Mouse (Mus musculus) embryonic fibroblast, embryonic 13.5 days (primary cell): ENCODE data around the gene Ipp. TPM values are rescaled to one million over a fixed set of nuclear protein-coding genes. Genes with fewer than 3 reads are reported as not detected.

ENCODE experiments used
- H3K27ac ChIP-seq: 2 replicates; pipeline ENCODE4 v1.5.1; 2012; ENCODE audit warnings: low read length, control low read depth, inconsistent platforms; ENCODE audit not compliant: insufficient read depth
- H3K4me1 ChIP-seq: 2 replicates; pipeline ENCODE4 v1.6.1; 2011; ENCODE audit warnings: low read length; ENCODE audit not compliant: control insufficient read depth, insufficient read depth
- H3K4me3 ChIP-seq: 2 replicates; pipeline ENCODE4 v1.5.1; 2011; ENCODE audit warnings: mild to moderate bottlenecking, control low read depth, low read length; ENCODE audit not compliant: insufficient read depth
- CTCF ChIP-seq: IDR thresholded peaks from 2 replicates; pipeline ENCODE4 v1.5.1; 2011; ENCODE audit warnings: mild to moderate bottlenecking, control low read depth, low read length, moderate library complexity, borderline replicate concordance; ENCODE audit not compliant: insufficient read depth
- POLR2A ChIP-seq: IDR thresholded peaks from 2 replicates; pipeline ENCODE4 v1.6.1; 2011; ENCODE audit warnings: low read depth, mild to moderate bottlenecking, control low read depth, low read length, moderate library complexity
- polyA plus RNA-seq: library from polyadenylated mRNA; stranded (reverse); fragments of >200 nt; gene quantifications from 2 replicates; pipeline ENCODE4 v1.2.4, GENCODE M21; 2011; ENCODE audit warnings: low read depth; ENCODE audit not compliant: missing spikeins, insufficient read length

The Ipp gene
- 9.1 and 9.3 TPM in 2 replicates for polyA plus RNA-seq

GRCm38 (mm10) chr4:116507425-116508218 lies at the start of gene Ipp:
Ipp (plus strand) TSS chr4:116507549.
- H3K27ac ChIP-seq: peak within 1 kb of the TSS; percentile 35
- TF ChIP-seq POLR2A (peak; percentile 94), CTCF (peak; percentile 21; the same call in 1 of the 2 replicates)
- peak within 1 kb of the TSS; percentile 51 for H3K4me3 ChIP-seq
- H3K4me1 ChIP-seq: no peaks in the 10 kb centered on the region

GRCm38 (mm10) chr4:116461943-116462342 lies 45.4 kb upstream of the Ipp start:
- Histone ChIP-seq H3K27ac (no peak overlapping the region), H3K4me1 (peaks cover 5% of the 10 kb centered on the region), H3K4me3 (no peak overlapping the region)
- TF ChIP-seq CTCF (no peak), POLR2A (no peak)

GRCm38 (mm10) chr4:116463231-116464125 lies 43.9 kb upstream of the Ipp start:
- peak overlapping the region; percentile 91 for H3K4me3 ChIP-seq
- peak overlapping the region; percentile 94 for H3K27ac ChIP-seq
- no peak for TF ChIP-seq POLR2A
- no peak for TF ChIP-seq CTCF
- peaks cover 5% of the 10 kb centered on the region for H3K4me1 ChIP-seq

- TF ChIP-seq CTCF (no peak), POLR2A (peak; percentile 48)
- Histone ChIP-seq H3K4me1 (peaks cover 5% of the 10 kb centered on the region), H3K27ac (peak within 1 kb of the TSS; percentile 94), H3K4me3 (peak within 1 kb of the TSS; percentile 91)
These were observed 43.0 kb upstream of the Ipp start, which contains the start of gene Mast2 for GRCm38 (mm10) chr4:116464126-116464981. Mast2 (minus strand) TSS chr4:116464183.

- Histone ChIP-seq H3K4me3 (no peak overlapping the region), H3K4me1 (no peaks in the 10 kb centered on the region), H3K27ac (no peak overlapping the region)
- TF ChIP-seq CTCF: no peak
- TF ChIP-seq POLR2A: no peak
These were observed 26.0 kb upstream of the Ipp start for GRCm38 (mm10) chr4:116481322-116481721.

GRCm38 (mm10) chr4:116483476-116483875 lies 23.9 kb upstream of the Ipp start:
- no peak overlapping the region for H3K27ac ChIP-seq

GRCm38 (mm10) chr4:116491119-116491536 lies 16.2 kb upstream of the Ipp start:
- H3K4me3 ChIP-seq: no peak overlapping the region
- H3K4me1 ChIP-seq: peaks cover 2% of the 10 kb centered on the region
- H3K27ac ChIP-seq: peak overlapping the region; percentile 65
- TF ChIP-seq CTCF (no peak), POLR2A (no peak)

More at GRCm38 (mm10) chr4:116483476-116483875, 23.9 kb upstream of the Ipp start:
- H3K4me3 ChIP-seq: no peak overlapping the region
- H3K4me1 ChIP-seq: no peaks in the 10 kb centered on the region
- TF ChIP-seq CTCF (no peak), POLR2A (no peak)

GRCm38 (mm10) chr4:116491886-116492285 lies 15.5 kb upstream of the Ipp start:
- H3K27ac ChIP-seq: peak overlapping the region; percentile 65
- H3K4me1 ChIP-seq: peaks cover 2% of the 10 kb centered on the region
- TF ChIP-seq CTCF: no peak
- TF ChIP-seq POLR2A: no peak
- H3K4me3 ChIP-seq: no peak overlapping the region

- Histone ChIP-seq H3K4me3 (no peak overlapping the region), H3K27ac (peak overlapping the region; percentile 65), H3K4me1 (peaks cover 2% of the 10 kb centered on the region)
- TF ChIP-seq POLR2A: no peak
- no peak for TF ChIP-seq CTCF
These were observed 14.9 kb upstream of the Ipp start for GRCm38 (mm10) chr4:116492460-116492859.
